Mouse (Mus musculus): ENCODE results near the gene Zfp628. TPM values are rescaled to one million over a fixed set of nuclear protein-coding genes. Genes with fewer than 3 reads are reported as not detected.

Gene Zfp628
- polyA plus RNA-seq, 1 experiment = not detected

DNA sequence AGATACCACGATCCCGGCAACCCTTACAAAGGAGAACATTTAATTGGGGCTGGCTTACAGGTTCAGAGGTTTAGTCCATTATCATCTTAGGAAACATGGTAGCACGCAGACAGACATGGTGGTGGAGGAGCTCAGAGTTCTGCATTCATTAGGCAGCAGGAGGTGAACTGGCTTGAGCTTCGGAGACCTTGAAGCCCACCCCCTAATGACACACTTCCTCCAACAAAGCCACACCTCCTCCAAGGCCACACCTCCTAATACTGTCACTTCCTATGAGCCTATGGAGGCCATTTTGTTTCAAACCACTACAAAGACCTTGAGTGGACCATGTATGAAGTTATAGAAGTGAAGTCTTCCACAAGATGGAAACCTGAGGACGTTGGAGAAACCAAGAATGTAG, 2.8 kb upstream of the Zfp628 start:
- H3K27ac ChIP-seq (ENCODE audit: insufficient read depth, low read depth, low read length) = no peak overlapping the region
- no peak for TF ChIP-seq CTCF (IDR thresholded peaks at IDR 0.05; ENCODE audit: insufficient read depth, low read depth, low read length)
- no peak for TF ChIP-seq POLR2A (IDR thresholded peaks at IDR 0.05; ENCODE audit: insufficient read depth, low read depth, low read length)
- 62% methylated on average over 5 of the region's 5 CpGs for WGBS

DNA sequence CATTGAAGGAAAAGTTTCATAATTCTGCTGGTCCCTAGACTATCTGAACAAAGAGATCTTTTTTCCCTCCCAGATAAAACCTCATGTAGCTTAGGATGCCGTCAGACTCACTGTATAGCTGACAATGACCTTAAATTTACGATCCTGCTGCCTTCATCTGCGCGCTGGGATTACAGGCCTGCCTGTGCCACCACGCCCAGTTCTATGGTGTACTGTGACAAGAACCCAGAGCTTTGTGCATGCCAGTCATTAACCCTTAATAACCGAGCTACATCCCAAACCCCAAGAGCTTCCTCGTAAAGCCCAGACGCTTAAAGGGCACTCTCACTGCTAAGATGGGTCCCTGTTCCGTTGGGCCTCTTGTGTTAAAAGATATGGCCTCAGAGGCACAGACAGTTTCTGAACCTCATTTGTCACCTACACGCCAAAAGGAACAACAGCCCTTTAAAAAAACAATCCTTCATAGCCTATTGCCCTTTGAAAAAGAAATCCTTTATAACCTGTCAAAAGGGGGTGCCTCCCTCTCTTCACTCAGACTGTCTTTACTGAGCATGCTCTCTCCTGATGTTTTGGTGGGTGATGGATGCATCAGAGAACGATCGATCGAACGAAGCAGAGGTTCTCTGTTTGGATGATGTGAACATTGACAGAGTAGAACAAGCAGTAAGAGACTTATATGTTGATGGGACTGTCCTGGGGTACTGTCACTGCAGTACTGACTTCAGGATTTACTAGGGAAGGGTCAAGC, 826 bp downstream of the Zfp628 start:
- WGBS = 3% methylated on average over 14 of the region's 14 CpGs
- no peak for TF ChIP-seq CTCF (IDR thresholded peaks at IDR 0.05; ENCODE audit: insufficient read depth, low read depth, low read length)
- no peak for TF ChIP-seq POLR2A (IDR thresholded peaks at IDR 0.05; ENCODE audit: insufficient read depth, low read depth, low read length)

More for the DNA sequence above, 2.8 kb upstream of the Zfp628 start:
- Histone ChIP-seq H3K4me1 (ENCODE audit: control insufficient read depth, insufficient read depth, low read length) (peaks cover 11% of the 10 kb centered on the region), H3K4me3 (ENCODE audit: insufficient read depth, low read depth, low read length) (no peak overlapping the region)

DNA sequence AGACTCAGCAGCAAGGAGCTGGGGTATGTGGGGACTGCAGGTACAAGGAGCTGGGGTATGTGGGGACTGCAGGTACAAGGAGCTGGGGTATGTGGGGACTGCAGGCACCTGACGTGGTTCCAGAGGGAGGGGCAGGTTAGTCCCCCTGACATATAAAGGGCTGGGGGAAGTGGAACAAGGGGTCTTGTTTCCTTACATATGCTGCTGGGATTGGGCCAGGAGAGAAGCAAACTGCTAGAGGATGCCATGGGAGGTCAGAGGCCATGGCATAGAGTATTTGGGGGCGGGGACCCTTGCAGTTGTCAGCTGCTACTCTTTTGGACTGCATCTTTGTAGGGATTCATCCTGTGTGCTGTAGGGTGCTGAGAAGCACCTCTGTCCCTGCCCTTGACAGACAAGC, 2.5 kb downstream of the Zfp628 start:
- Histone ChIP-seq H3K27ac (ENCODE audit: insufficient read depth, low read depth, low read length) (no peak overlapping the region), H3K4me1 (ENCODE audit: control insufficient read depth, insufficient read depth, low read length) (peaks cover 43% of the 10 kb centered on the region), H3K4me3 (ENCODE audit: insufficient read depth, low read depth, low read length) (no peak overlapping the region)
- 91% methylated on average over 2 of the region's 2 CpGs for WGBS
- TF ChIP-seq CTCF (IDR thresholded peaks at IDR 0.05; ENCODE audit: insufficient read depth, low read depth, low read length) (no peak), POLR2A (IDR thresholded peaks at IDR 0.05; ENCODE audit: insufficient read depth, low read depth, low read length) (no peak)

More for the DNA sequence above, 826 bp downstream of the Zfp628 start:
- Histone ChIP-seq H3K4me1 (ENCODE audit: control insufficient read depth, insufficient read depth, low read length) (peaks cover 32% of the 10 kb centered on the region), H3K4me3 (ENCODE audit: insufficient read depth, low read depth, low read length) (peak overlapping the region; percentile 98), H3K27ac (ENCODE audit: insufficient read depth, low read depth, low read length) (peak overlapping the region; percentile 95)

GRCm38 (mm10) chr7:4918681-4919080, 3.7 kb downstream of the Zfp628 start:
- 93% methylated on average over 15 of the region's 15 CpGs for WGBS
- Histone ChIP-seq H3K4me1 (ENCODE audit: control insufficient read depth, insufficient read depth, low read length) (peaks cover 46% of the 10 kb centered on the region), H3K27ac (ENCODE audit: insufficient read depth, low read depth, low read length) (no peak overlapping the region), H3K4me3 (ENCODE audit: insufficient read depth, low read depth, low read length) (no peak overlapping the region)
- TF ChIP-seq CTCF (IDR thresholded peaks at IDR 0.05; ENCODE audit: insufficient read depth, low read depth, low read length) = no peak
- TF ChIP-seq POLR2A (IDR thresholded peaks at IDR 0.05; ENCODE audit: insufficient read depth, low read depth, low read length) = no peak

DNA sequence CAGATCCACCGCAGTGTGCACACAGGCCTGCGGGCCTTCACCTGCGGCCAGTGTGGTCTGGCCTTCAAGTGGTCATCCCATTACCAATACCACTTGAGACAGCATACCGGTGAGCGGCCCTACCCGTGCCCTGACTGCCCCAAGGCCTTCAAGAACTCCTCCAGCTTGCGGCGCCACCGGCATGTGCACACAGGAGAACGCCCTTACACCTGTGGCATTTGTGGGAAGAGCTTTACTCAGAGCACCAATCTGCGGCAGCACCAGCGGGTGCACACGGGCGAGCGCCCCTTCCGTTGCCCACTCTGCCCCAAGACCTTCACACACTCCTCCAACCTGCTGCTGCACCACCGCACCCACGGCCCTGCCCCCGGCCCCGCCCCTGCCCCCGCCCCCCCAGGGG, 4.1 kb downstream of the Zfp628 start:
- TF ChIP-seq CTCF (IDR thresholded peaks at IDR 0.05; ENCODE audit: insufficient read depth, low read depth, low read length) = no peak
- TF ChIP-seq POLR2A (IDR thresholded peaks at IDR 0.05; ENCODE audit: insufficient read depth, low read depth, low read length) = no peak
- 82% methylated on average over 21 of the region's 21 CpGs for WGBS
- no peak overlapping the region for H3K4me3 ChIP-seq (ENCODE audit: insufficient read depth, low read depth, low read length)
- no peak overlapping the region for H3K27ac ChIP-seq (ENCODE audit: insufficient read depth, low read depth, low read length)
- H3K4me1 ChIP-seq (ENCODE audit: control insufficient read depth, insufficient read depth, low read length) = peaks cover 50% of the 10 kb centered on the region

DNA sequence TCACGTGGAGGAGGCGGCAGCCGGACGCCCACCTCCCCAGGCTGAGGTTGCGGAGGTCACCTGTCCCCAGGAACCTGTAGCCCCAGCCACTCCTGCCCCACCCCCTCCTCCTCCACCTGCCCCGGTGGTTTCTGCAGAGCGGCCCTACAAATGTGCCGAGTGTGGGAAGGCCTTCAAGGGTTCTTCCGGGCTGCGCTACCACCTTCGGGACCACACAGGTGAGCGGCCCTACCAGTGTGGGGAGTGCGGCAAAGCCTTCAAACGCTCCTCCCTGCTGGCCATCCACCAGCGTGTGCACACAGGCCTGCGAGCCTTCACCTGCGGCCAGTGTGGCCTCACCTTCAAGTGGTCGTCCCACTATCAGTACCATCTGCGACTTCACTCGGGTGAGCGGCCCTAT, 5.0 kb downstream of the Zfp628 start:
- TF ChIP-seq POLR2A (IDR thresholded peaks at IDR 0.05; ENCODE audit: insufficient read depth, low read depth, low read length) = no peak
- no peak for TF ChIP-seq CTCF (IDR thresholded peaks at IDR 0.05; ENCODE audit: insufficient read depth, low read depth, low read length)
- no peak overlapping the region for H3K4me3 ChIP-seq (ENCODE audit: insufficient read depth, low read depth, low read length)
- whole genome bisulfite sequencing = 92% methylated on average over 21 of the region's 21 CpGs
- H3K27ac ChIP-seq (ENCODE audit: insufficient read depth, low read depth, low read length) = no peak overlapping the region
- H3K4me1 ChIP-seq (ENCODE audit: control insufficient read depth, insufficient read depth, low read length) = peaks cover 54% of the 10 kb centered on the region

DNA sequence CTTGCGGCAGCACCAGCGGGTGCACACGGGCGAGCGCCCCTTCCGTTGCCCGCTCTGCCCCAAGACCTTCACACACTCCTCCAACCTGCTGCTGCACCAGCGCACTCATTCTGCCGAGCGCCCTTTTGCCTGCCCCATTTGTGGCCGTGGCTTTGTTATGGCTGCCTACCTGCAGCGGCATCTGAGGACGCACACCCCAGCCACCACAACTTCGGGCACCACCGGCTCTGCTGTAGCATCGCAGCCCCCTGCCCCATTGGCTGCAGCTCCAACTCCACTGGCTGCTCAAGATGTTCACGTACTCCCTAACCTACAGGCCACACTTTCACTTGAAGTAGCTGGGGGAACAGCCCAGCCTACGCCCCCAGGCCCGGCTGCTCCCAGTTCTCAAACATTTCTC, 5.5 kb downstream of the Zfp628 start:
- TF ChIP-seq POLR2A (IDR thresholded peaks at IDR 0.05; ENCODE audit: insufficient read depth, low read depth, low read length) = no peak
- TF ChIP-seq CTCF (IDR thresholded peaks at IDR 0.05; ENCODE audit: insufficient read depth, low read depth, low read length) = no peak
- peaks cover 59% of the 10 kb centered on the region for H3K4me1 ChIP-seq (ENCODE audit: control insufficient read depth, insufficient read depth, low read length)
- no peak overlapping the region for H3K4me3 ChIP-seq (ENCODE audit: insufficient read depth, low read depth, low read length)
- 89% methylated on average over 19 of the region's 19 CpGs for WGBS
- no peak overlapping the region for H3K27ac ChIP-seq (ENCODE audit: insufficient read depth, low read depth, low read length)

DNA sequence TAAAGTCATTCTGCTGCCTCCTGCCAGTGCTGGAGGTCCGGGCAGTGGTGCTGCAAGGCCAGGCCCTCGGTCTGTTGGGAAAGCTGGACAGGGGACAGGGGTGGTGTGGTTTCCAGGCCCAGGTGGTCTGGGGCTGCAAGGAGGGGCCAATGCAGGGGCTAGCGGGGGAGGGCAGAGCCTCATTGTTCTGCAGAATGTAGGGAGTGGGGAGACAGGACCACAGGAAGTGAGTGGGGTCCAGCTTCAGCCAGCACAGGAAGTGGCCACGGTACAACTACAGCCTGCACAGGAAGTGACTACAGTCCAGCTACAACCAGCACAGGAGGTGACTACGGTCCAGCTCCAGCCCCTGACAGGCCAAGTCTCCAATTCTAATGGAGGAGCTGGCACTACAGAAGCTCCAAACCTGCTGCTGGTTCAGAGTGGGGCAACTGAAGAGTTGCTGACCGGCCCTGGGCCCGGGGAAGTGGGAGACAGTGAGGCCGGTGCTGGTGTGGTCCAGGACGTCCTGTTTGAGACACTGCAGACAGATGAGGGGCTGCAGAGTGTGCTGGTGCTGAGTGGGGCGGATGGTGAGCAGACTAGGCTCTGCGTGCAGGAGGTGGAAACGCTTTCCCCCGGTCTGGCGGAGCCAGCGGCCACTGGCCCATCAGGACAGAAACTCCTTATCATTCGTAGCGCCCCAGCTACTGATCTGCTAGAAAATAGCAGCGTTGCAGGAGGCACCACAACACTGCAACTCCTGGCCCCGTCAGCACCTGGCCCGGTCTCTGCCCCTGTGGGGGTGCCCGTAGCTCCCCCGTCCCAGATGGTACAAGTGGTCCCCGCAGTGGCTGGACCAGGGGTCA, 6.2 kb downstream of the Zfp628 start:
- H3K27ac ChIP-seq (ENCODE audit: insufficient read depth, low read depth, low read length) = peak overlapping the region; percentile 99
- H3K4me1 ChIP-seq (ENCODE audit: control insufficient read depth, insufficient read depth, low read length) = peaks cover 66% of the 10 kb centered on the region
- TF ChIP-seq POLR2A (IDR thresholded peaks at IDR 0.05; ENCODE audit: insufficient read depth, low read depth, low read length) (no peak), CTCF (IDR thresholded peaks at IDR 0.05; ENCODE audit: insufficient read depth, low read depth, low read length) (no peak)
- 51% methylated on average over 23 of the region's 23 CpGs for WGBS
- H3K4me3 ChIP-seq (ENCODE audit: insufficient read depth, low read depth, low read length) = no peak overlapping the region

Data from olfactory bulb, adult 2 months (tissue).